Mouse (Mus musculus) ovary, postnatal 14 days (tissue): Measurements from ENCODE around the gene Prm2.
A peak's percentile ranks its signal among the peaks of the same experiment; 100 is the strongest.
"Not testable (repeated sequence)": the region's sequence is repeated elsewhere in the genome, so short reads cannot be mapped to it uniquely, and the experiment has no call there.

Experiments
- DNase-seq: peaks from one replicate; pipeline ENCODE4 v3.0.0; 2022; ENCODE audit warnings: low spot score

Gene Prm2

GRCm38 (mm10) chr16:10810376-10810775 is 14.4 kb upstream of the Prm2 start:
- no peak for DNase-seq

- DNase-seq = no peak
Observed at GRCm38 (mm10) chr16:10805789-10806527, 10.0 kb upstream of the Prm2 start, which contains the start of gene Prm1. Gene Prm1 (minus strand): TSS chr16:10805839.

- not testable (repeated sequence) for DNase-seq
Observed at GRCm38 (mm10) chr16:10802420-10802819, 6.5 kb upstream of the Prm2 start.

- DNase-seq = no peak
Observed at GRCm38 (mm10) chr16:10790702-10791101, 5.2 kb downstream of the Prm2 start, which contains the start of gene Prm3. Gene Prm3 (minus strand): TSS chr16:10790914.

GRCm38 (mm10) chr16:10788866-10789265 is 7.1 kb downstream of the Prm2 start:
- DNase-seq = no peak

GRCm38 (mm10) chr16:10788271-10788670 is 7.7 kb downstream of the Prm2 start, which contains the start of gene Tnp2:
Gene Tnp2 (minus strand): TSS chr16:10788660.
- DNase-seq = no peak

GRCm38 (mm10) chr16:10787548-10788058 is 8.3 kb downstream of the Prm2 start:
- no peak for DNase-seq

- no peak for DNase-seq
Observed at GRCm38 (mm10) chr16:10786782-10787547, 9.0 kb downstream of the Prm2 start.

- peak; percentile 69 for DNase-seq
Observed at GRCm38 (mm10) chr16:10786288-10786687, 9.6 kb downstream of the Prm2 start.

GRCm38 (mm10) chr16:10785371-10786231 is 10.3 kb downstream of the Prm2 start, which contains the start of gene Socs1:
Gene Socs1 (minus strand): TSS chr16:10785536.
- peak; percentile 76 for DNase-seq

- peak; percentile 98 for DNase-seq
Observed at GRCm38 (mm10) chr16:10784793-10785370, 11.1 kb downstream of the Prm2 start.

- no peak for DNase-seq
Observed at GRCm38 (mm10) chr16:10783883-10784792, 11.8 kb downstream of the Prm2 start.

- DNase-seq = no peak
Observed at GRCm38 (mm10) chr16:10783451-10783850, 12.5 kb downstream of the Prm2 start.

- DNase-seq = no peak
Observed at GRCm38 (mm10) chr16:10783152-10783434, 12.8 kb downstream of the Prm2 start.

- no peak for DNase-seq
Observed at GRCm38 (mm10) chr16:10782377-10783151, 13.4 kb downstream of the Prm2 start.

- DNase-seq = no peak
Observed at GRCm38 (mm10) chr16:10781862-10782371, 14.0 kb downstream of the Prm2 start.

GRCm38 (mm10) chr16:10780631-10781120 is 15.3 kb downstream of the Prm2 start:
- DNase-seq = no peak

- no peak for DNase-seq
Observed at GRCm38 (mm10) chr16:10777579-10778160, 18.3 kb downstream of the Prm2 start.

GRCm38 (mm10) chr16:10776322-10776721 is 19.6 kb downstream of the Prm2 start:
- DNase-seq = no peak
